Mouse (Mus musculus) midbrain, embryonic 13.5 days (tissue): ENCODE results near the gene Cyp2w1. TPM values are rescaled to one million over a fixed set of nuclear protein-coding genes. Genes with fewer than 3 reads are reported as not detected.
A peak's percentile ranks its signal among the peaks of the same experiment; 100 is the strongest.

Source experiments
- ATAC-seq: fragments of 200-750 bp; cut with Nextera tagmentation; 2 replicates; pipeline ENCODE4 v1.8.0; 2017; ENCODE audit warnings: mild to moderate bottlenecking, moderate TSS enrichment, moderate library complexity
- H3K27ac ChIP-seq: fragments of 300-500 bp; sonication (generic); 2 replicates; pipeline ENCODE4 v1.5.1; 2015; ENCODE audit warnings: inconsistent platforms, mild to moderate bottlenecking, moderate library complexity
- H3K27me3 ChIP-seq: fragments of 300-500 bp; sonication (generic); 2 replicates; pipeline ENCODE4 v1.6.1; 2015; ENCODE audit warnings: mild to moderate bottlenecking, inconsistent platforms
- H3K36me3 ChIP-seq: fragments of 300-500 bp; sonication (generic); 2 replicates; pipeline ENCODE4 v1.6.1; 2015; ENCODE audit warnings: mild to moderate bottlenecking, inconsistent platforms
- H3K4me1 ChIP-seq: fragments of 300-500 bp; sonication (generic); replicated peaks from 2 replicates; pipeline ENCODE4 v1.6.1; 2015; ENCODE audit warnings: inconsistent platforms
- H3K4me2 ChIP-seq: fragments of 300-500 bp; sonication (generic); replicated peaks from 2 replicates; pipeline ENCODE4 v1.6.1; 2015; ENCODE audit warnings: moderate library complexity, mild to moderate bottlenecking, inconsistent platforms
- H3K4me3 ChIP-seq: fragments of 300-500 bp; sonication (generic); replicated peaks from 2 replicates; pipeline ENCODE4 v1.5.1; 2015; ENCODE audit warnings: mild to moderate bottlenecking, inconsistent platforms
- H3K9ac ChIP-seq: fragments of 300-500 bp; sonication (generic); replicated peaks from 2 replicates; pipeline ENCODE4 v1.6.1; 2015; ENCODE audit warnings: mild to moderate bottlenecking, inconsistent platforms
- H3K9me3 ChIP-seq: fragments of 300-500 bp; sonication (generic); 2 replicates; pipeline ENCODE4 v1.6.1; 2016; ENCODE audit warnings: mild to moderate bottlenecking, inconsistent platforms
- WGBS: fragments of 180-500 bp; shearing (Covaris S2); methylation state at CpG from one replicate; pipeline ENCODE4 v1.1.7; 2015; 5-methylcytosine and 5-hydroxymethylcytosine counted together
- polyA plus RNA-seq: library from polyadenylated mRNA; unstranded; fragments of >200 nt; fragmentation: Nextera tagmentation; extraction: Ambion mirVana; gene quantifications from 2 replicates; pipeline ENCODE4 v1.2.1, GENCODE M21; 2015

Gene Cyp2w1
- polyA plus RNA-seq, 1 experiment from 2014 or later: not detected

DNA sequence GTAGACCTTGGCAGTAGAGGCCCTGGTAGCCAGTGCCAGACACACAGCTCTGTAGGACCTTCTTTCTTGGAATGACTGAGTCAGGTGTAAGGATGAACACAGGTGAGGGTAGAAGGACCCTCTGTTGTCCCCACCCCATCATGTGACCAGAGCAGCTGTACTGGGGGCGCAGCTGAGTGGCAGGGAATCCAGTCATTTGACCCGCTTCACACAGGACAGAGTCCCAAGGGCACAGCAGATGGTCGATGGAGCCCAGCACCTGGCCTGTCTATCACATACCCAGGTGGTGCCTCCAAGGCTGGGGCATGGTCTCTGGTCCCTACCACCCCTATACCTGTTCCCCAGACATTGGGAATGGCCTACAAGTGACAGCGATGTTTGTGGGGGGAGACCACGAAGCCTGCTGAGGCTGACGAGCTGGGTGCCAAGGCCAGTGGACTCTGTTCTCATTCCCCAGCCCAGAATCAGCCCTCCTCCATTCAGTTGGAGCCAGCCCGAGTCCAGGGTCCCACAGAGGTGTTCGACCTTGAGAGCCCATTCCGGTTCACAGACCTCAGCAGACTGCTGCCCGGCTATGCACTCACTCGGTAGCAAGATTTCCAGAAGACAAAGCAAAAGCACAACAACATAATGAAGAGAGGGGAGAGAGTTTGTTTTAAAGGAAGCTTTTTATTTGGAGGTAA is 16.4 kb downstream of the Cyp2w1 start:
- Histone ChIP-seq H3K4me2 (no peak overlapping the region), H3K27me3 (no peaks in the 10 kb centered on the region), H3K9ac (no peak overlapping the region), H3K4me3 (no peak overlapping the region), H3K27ac (no peak overlapping the region), H3K4me1 (peaks cover 45% of the 10 kb centered on the region), H3K9me3 (no peaks in the 10 kb centered on the region), H3K36me3 (no peaks in the 10 kb centered on the region)
- ATAC-seq: no peak
- 85% methylated on average over 11 of the region's 11 CpGs for WGBS

DNA sequence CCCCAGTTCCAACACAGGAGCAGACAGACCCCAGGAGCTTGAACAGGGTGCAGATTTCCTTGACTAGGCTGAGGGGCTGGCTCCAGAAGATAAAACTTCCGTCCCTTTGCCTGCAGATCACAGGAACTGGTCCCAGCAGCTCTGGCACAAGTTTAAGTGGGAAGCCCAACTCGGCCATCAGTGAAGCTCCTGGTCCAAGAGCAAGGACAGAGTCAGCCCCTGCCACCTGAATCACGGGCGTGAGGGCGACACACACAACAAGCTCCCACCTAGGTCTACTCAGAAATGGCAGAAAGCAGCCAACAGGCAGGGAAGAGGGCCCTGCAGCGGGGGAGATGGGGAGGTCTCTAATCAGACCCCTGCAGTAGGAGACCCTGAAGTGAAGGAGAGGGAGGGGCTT is 17.9 kb downstream of the Cyp2w1 start:
- no peak overlapping the region for H3K27ac ChIP-seq
- 91% methylated on average over 6 of the region's 6 CpGs for WGBS
- peak overlapping the region; percentile 89; the same call in 1 of the 2 replicates for H3K9ac ChIP-seq
- H3K9me3 ChIP-seq: no peaks in the 10 kb centered on the region
- no peak overlapping the region for H3K4me3 ChIP-seq
- no peak overlapping the region for H3K4me2 ChIP-seq
- H3K4me1 ChIP-seq: peaks cover 34% of the 10 kb centered on the region
- no peaks in the 10 kb centered on the region for H3K36me3 ChIP-seq
- H3K27me3 ChIP-seq: no peaks in the 10 kb centered on the region
- ATAC-seq: no peak

DNA sequence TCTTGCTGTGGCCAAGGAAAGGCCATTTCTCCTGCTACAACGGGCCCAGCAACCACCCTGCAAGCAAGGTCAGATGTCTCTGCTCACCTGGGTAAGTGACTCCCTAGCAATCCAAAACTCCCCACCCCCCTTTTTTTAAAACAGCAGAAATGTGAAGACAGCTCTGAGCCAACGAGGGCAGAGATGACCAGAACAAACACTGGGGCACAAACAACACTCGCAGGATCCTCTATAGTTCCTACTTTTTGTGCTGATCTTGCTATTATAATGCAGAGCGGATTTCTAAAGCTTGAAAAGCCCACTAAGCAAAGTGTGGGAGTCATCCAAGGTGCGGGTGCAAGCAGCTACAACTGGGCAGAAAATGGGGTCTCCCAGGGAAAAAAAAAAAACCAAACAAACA is 18.7 kb downstream of the Cyp2w1 start:
- H3K4me1 ChIP-seq: peaks cover 33% of the 10 kb centered on the region
- peak overlapping the region; percentile 59; the same call in 1 of the 2 replicates for H3K4me3 ChIP-seq
- ATAC-seq: no peak
- H3K36me3 ChIP-seq: no peaks in the 10 kb centered on the region
- no peaks in the 10 kb centered on the region for H3K27me3 ChIP-seq
- 52% methylated on average over 5 of the region's 5 CpGs for WGBS
- H3K9me3 ChIP-seq: no peaks in the 10 kb centered on the region
- H3K4me2 ChIP-seq: peak overlapping the region; percentile 65
- H3K9ac ChIP-seq: peak overlapping the region; percentile 89; the same call in 1 of the 2 replicates
- H3K27ac ChIP-seq: no peak overlapping the region

DNA sequence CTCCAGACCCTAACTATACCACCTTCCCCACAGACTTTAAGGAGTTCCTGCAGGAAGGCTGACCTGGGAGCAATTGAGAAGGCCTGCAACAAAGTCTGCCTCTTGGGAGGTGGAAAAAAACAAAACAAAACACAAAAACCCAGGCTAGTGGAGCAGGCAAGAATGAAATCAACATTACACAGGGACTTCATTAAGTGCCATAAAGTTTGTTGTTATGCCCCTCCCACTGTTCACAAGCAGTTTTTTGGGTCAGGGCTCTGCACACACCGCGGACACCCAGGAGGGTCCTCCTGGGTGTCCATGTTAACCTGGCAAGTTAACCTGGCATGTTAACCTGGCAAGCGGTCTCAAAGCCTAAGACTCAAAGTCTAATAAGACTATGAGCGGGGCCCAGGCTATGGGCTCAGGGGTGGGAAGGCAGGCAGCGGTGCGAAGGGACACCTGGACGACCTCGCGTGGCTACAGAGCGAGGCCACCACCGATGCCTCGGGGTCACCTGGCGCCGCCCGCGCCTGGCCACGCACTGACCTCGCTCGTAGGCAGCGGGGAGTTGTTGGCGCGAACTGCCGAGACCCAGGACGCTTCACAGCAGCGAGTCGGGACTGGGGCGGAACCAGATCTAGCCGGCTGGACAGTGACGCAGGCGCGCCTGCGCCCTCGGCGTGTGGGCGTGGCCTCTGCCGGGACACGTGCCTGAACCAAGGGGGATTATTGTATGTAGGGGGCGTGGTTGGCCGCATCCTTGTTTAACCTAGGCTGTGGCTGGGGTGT is 19.4 kb downstream of the Cyp2w1 start:
- Histone ChIP-seq H3K9ac (peak overlapping the region; percentile 89), H3K27ac (peak overlapping the region; percentile 80), H3K4me2 (peak overlapping the region; percentile 65), H3K27me3 (no peaks in the 10 kb centered on the region), H3K4me3 (peak overlapping the region; percentile 59), H3K36me3 (no peaks in the 10 kb centered on the region), H3K4me1 (peaks cover 33% of the 10 kb centered on the region), H3K9me3 (no peaks in the 10 kb centered on the region)
- 2% methylated on average over 38 of the region's 39 CpGs for WGBS
- ATAC-seq: peak; percentile 95

DNA sequence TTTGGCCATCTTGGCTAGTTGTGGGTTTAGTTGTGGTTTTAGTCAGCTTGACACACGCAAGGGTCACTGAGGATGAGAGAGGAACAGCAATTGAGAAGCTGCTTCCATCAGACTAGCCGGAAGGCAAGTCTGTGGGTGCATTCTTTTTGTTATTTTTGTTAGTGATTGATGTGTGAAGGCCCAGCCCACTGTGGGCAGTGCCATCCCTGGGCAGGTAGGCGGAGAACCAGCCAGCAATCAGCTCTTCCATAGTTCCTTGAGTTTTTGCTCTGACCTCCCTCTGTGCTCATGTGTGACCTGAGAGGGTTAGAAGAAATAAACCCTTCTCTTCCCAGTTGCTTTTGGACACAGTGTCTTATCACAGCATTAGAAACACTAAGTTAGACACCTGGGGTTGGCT is 20.7 kb downstream of the Cyp2w1 start:
- H3K4me2 ChIP-seq: no peak overlapping the region
- no peak overlapping the region for H3K4me3 ChIP-seq
- no peak overlapping the region for H3K27ac ChIP-seq
- 87% methylated on average over 3 of the region's 3 CpGs for WGBS
- H3K27me3 ChIP-seq: no peaks in the 10 kb centered on the region
- peaks cover 33% of the 10 kb centered on the region for H3K4me1 ChIP-seq
- no peaks in the 10 kb centered on the region for H3K9me3 ChIP-seq
- ATAC-seq: no peak
- H3K9ac ChIP-seq: no peak overlapping the region
- H3K36me3 ChIP-seq: no peaks in the 10 kb centered on the region

DNA sequence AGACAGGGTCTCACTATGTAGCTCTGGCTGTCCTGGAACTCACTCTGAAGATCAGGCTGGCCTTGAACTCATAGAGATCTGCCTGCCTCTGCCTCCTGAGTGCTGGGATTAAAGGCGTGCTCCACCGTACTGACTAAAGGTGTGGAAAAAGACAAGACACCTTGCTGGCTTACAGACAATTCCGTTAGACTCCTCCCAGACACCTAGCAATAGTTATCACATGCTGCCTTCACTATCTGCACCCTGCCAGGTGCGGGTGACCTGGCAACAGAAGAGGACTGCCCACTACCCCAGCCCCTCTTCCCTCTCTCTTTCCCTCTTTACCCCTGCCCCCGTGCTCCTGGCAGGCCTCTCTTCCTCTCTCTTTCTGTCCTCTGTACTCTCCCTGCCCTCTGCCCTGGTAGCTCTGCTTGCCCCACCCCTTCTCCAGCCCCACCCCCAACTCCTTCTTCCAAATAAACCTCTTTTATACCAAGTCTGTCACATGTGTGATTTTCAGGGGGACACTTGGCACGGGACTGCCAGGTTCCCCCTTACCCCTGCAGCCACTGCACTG is 21.6 kb downstream of the Cyp2w1 start:
- Histone ChIP-seq H3K27ac (no peak overlapping the region), H3K27me3 (no peaks in the 10 kb centered on the region), H3K4me3 (no peak overlapping the region), H3K9me3 (no peaks in the 10 kb centered on the region), H3K4me2 (no peak overlapping the region), H3K4me1 (peaks cover 32% of the 10 kb centered on the region), H3K9ac (no peak overlapping the region), H3K36me3 (no peaks in the 10 kb centered on the region)
- WGBS: 88% methylated on average over 6 of the region's 6 CpGs
- no peak for ATAC-seq

DNA sequence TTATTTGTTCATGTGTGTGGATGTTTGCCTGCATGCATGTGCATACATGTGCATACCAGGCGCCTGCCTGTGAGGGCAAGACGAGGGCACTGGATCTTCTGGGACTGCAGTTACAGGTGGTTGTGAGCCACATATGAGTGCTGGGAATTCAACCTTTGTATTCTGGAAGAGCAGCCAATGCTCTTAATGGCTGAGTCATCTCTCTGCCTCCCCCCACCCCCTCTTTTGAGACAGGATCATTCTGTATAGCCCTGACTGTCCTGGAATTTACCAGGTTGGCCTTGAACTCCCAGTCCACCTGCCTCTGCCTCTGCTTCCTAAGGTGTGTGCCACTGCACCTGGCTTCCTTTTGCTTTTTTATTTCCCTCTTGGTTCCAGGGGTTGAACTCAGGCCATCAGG is 22.4 kb downstream of the Cyp2w1 start:
- Histone ChIP-seq H3K27me3 (no peaks in the 10 kb centered on the region), H3K9me3 (no peaks in the 10 kb centered on the region), H3K9ac (no peak overlapping the region), H3K27ac (no peak overlapping the region), H3K4me3 (no peak overlapping the region), H3K36me3 (no peaks in the 10 kb centered on the region), H3K4me1 (peaks cover 34% of the 10 kb centered on the region), H3K4me2 (no peak overlapping the region)
- no peak for ATAC-seq
- WGBS: 81% methylated on average over 2 of the region's 2 CpGs

DNA sequence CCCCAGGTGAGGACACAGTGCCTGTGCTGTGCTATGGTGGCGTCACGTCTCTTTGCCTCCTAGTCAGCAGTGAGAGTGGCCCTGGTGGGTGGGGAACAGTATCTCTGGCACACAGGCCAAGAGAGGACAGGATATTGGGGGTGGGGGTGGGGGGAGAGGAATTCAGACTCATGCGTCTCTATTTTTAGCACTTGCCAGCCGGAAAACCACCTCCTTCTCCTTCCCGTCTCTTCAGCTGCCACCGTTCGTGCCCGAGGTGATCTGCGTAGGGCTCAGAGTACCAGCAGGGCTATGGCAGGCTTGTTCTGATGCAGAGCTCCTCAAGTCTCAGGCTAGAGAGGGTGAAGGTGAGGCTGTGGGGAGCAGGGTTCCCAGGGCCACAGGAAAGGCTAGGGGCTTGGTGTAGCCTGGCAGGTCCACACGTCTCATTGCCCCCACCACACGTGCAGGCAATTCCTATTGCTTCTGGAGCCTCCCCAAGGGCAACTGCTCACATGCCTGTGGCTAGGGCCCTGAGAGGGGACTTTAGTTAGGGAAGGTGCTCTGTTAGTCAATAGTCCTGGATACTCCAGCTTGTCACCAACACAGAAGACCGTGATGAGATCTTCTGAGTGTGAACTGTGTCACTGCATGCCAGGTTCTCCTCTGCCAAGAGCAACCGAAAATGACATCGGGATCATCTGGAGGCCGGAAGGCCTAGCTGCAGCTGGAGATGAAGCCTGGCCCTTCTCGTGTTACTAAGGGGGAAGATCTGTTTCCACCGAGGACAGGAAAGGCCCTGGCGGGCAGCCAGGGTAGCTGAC is 25.3 kb downstream of the Cyp2w1 start, which contains the start of gene Gpr146:
Gpr146 (plus strand) TSS at position 230 of the 803 bp plus-strand sequence.
- Histone ChIP-seq H3K4me2 (no peak within 1 kb of the TSS), H3K27ac (0 out of 2 replicates have a peak within 1 kb of the TSS, but pooled peaks have one; percentile 25), H3K36me3 (no peaks in the 10 kb centered on the region), H3K9me3 (no peaks in the 10 kb centered on the region), H3K4me1 (peaks cover 35% of the 10 kb centered on the region), H3K27me3 (no peaks in the 10 kb centered on the region), H3K4me3 (no peak within 1 kb of the TSS), H3K9ac (no peak within 1 kb of the TSS; the same call in 1 of the 2 replicates)
- ATAC-seq: no peak
- 88% methylated on average over 18 of the region's 18 CpGs for whole genome bisulfite sequencing

DNA sequence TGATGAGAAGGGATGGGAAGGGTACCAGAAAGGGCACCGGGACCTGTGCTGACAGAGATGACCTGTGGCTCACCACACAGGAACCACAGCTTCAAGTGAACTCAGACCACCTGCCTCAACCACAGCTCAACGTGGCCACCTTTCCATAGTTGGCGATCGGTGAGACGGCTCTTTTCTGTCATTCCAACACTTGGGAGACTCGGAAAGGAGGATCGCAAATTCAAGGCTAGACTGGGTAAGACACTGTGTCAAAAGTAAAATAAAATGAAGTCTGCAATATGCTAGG is 25.8 kb downstream of the Cyp2w1 start:
- ATAC-seq: no peak
- H3K36me3 ChIP-seq: no peaks in the 10 kb centered on the region
- no peak overlapping the region for H3K9ac ChIP-seq
- peaks cover 38% of the 10 kb centered on the region for H3K4me1 ChIP-seq
- H3K27me3 ChIP-seq: no peaks in the 10 kb centered on the region
- H3K27ac ChIP-seq: no peak overlapping the region
- H3K4me2 ChIP-seq: no peak overlapping the region
- 94% methylated on average over 7 of the region's 7 CpGs for WGBS
- H3K9me3 ChIP-seq: no peaks in the 10 kb centered on the region
- H3K4me3 ChIP-seq: no peak overlapping the region

DNA sequence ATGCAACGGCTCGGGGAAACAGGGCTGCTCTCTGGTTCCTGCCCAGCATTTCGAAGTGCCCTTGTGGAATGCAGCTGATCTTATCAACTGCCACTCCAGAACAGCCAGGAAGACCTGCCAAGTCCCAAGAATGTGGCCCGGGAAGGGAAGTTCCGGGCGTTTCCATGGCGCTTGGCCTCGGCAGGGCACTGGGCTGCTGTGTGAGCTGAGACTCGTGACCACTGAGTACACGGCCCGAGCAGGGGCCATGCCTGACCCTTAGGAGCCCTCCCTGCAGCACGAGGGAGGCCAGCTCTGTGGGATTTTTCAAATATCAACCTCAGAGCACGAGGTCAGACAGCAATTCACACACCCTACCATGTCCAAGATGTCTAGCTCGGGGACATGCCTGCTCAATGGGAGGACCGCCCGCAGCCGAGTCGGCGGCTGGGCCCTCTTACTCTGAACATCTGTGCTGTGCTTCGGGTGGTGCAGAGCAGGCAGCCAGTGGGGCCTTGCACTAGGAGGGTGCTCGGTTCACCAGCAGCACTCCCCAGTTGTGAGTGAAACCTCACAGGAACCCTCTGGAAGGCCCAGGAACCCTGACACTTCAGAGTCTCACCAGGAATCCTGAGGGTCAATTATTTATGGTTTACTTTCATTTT is 26.7 kb downstream of the Cyp2w1 start:
- Histone ChIP-seq H3K9me3 (no peaks in the 10 kb centered on the region), H3K36me3 (no peaks in the 10 kb centered on the region), H3K4me3 (no peak overlapping the region), H3K4me1 (peaks cover 40% of the 10 kb centered on the region), H3K4me2 (no peak overlapping the region), H3K9ac (no peak overlapping the region), H3K27ac (peak overlapping the region; percentile 49; the same call in 1 of the 2 replicates), H3K27me3 (no peaks in the 10 kb centered on the region)
- ATAC-seq: 0 out of 2 replicates have a peak, but pooled peaks have one; percentile 34
- 57% methylated on average over 21 of the region's 21 CpGs for WGBS

DNA sequence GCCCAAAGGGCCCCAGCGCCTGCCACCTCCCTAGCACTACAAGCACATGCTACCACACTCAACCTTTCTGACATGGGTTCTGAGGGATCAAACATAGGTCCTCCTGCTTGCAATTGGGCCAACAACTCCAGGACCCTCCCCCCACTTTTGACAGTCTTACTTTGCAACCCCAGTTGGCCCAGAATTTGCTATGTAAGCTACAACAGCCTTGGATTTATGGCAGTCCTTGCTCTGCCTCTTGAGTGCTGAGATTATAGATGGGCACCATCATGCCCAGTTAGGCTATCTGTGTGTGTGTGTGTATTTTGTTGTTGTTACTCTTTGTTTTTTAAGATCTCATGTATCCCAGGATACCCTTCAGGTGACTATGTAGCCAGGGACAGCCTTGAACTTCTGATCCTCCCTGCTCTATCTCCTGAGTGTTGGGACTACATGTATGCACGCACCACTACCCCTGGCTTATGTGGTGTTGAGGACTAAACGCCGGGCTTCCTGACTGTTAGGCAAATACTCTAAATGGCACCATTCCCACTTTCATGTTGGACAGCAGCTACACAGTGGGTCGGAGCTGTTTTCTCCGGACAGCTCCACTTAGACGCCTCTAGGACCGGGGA is 27.5 kb downstream of the Cyp2w1 start:
- WGBS: 21% methylated on average over 8 of the region's 8 CpGs
- ATAC-seq: peak; percentile 46; the same call in 1 of the 2 replicates
- Histone ChIP-seq H3K27me3 (no peaks in the 10 kb centered on the region), H3K9ac (peak overlapping the region; percentile 73), H3K4me2 (peak overlapping the region; percentile 88), H3K4me3 (peak overlapping the region; percentile 59), H3K9me3 (no peaks in the 10 kb centered on the region), H3K36me3 (no peaks in the 10 kb centered on the region), H3K27ac (peak overlapping the region; percentile 27; the same call in 1 of the 2 replicates), H3K4me1 (peaks cover 40% of the 10 kb centered on the region)
